Mouse (Mus musculus) activated CD4-positive, CD25-positive, alpha-beta regulatory T cell (primary cell): Measurements from ENCODE around the gene Fat1. TPM values are rescaled to one million over a fixed set of nuclear protein-coding genes. Genes with fewer than 3 reads are reported as not detected.

Experiments
- polyA plus RNA-seq, 2 experiments: library from polyadenylated mRNA; unstranded; fragments of 100-300 nt; shearing (Covaris generic); gene quantifications; one replicate each; pipeline ENCODE4 v1.2.1; 2017

Gene Fat1
- under 1 TPM in 1 of 2 experiments, not detected in 1; 0.15 TPM for polyA plus RNA-seq

DNA sequence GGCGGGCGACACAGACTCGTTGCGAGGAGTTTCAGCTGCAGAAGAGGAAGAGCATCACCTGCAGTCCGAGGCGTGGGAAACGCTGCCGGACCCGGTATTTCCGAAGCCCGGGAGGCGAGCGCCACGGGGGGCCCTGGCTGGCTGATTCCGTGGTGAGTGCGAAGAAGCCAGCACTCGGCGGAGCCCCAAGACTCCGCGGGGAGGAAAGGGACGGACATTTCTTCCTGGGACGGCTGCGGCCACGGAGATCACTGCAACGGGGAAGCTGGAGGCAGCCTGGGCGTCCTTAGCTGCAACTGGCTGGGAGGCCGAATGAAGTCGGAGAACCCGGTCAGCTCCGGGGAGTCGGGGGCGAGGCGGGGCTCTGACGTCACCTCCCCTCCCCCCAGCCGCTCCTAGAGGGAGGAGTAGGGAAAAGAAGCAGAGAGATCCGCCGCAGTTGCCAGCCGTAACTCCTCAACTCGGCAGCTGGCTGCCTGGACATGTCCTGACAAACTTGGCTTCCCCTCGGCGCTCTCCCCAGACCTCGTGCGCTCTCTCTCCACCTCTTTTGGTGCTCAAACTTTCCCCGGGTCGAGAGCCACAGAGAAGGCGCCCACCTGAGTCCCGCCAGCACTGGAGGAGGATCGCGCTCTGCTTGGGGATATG, at the start of gene Fat1:
Gene Fat1 (plus strand): TSS at position 598 of the 648 bp plus-strand sequence.

DNA sequence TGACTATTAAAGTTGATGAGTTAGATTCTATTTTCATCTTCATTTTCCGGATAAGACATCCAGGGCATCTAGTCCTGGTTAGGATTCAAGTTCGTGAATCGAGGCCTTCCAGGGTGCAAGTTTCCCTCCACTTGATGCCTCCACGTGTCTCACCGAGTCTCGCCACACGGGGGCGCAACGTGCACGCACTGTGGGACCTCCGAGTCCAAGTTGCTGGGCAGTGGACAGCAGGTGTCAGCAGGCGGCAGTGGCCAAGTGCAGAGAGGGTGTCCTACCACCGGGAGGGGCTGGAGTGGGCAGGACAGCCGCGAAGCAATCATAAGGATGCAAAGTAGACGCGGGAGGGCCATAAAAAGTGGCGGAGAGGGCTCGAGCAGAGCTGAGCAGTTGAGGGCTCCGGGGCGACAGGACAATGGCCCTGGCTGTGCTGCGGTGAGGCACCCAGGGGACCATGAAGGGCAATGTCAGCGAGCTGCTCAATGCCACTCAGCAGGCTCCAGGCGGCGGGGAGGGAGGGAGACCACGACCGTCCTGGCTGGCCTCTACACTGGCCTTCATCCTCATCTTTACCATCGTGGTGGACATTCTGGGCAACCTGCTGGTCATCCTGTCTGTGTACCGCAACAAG, 133.6 kb downstream of the Fat1 start, which contains the start of gene Mtnr1a:
Gene Mtnr1a (plus strand): TSS at position 379 of the 628 bp plus-strand sequence.

Other genes with a start within 250 kb of the Fat1 start
- gene Mtnr1a, start 133.7 kb downstream of the Fat1 start, polyA plus RNA-seq, result under 1 TPM in 1 of 2 experiments, not detected in 1; 0.34 TPM